8 mouse cellular contexts compared by ENCODE assay signal in genomic region chr12:33146622-33147433, GRCm38 (mm10). TPM values are rescaled to one million over a fixed set of nuclear protein-coding genes. Genes with fewer than 3 reads are reported as not detected.
A peak's percentile ranks its signal among the peaks of the same experiment; 100 is the strongest.
DNase-seq lines count a peak whose midpoint lies in the region; ATAC-seq and TF ChIP-seq lines count a peak whose summit lies in the region.

No protein-coding gene starts in this region.

- H3K4me3 ChIP-seq in lung, embryonic 15.5 days, result peak overlapping the region; percentile 66
- peak overlapping the region; percentile 62 for H3K4me3 ChIP-seq in bone marrow, adult 2 months (replicated peaks; ENCODE audit: control insufficient read depth, low read depth, low read length)
- H3K4me3 ChIP-seq in liver, embryonic 11.5 days (ENCODE audit: low read depth, low read length), result peak overlapping the region; percentile 70
- peak overlapping the region; percentile 72 for H3K4me3 ChIP-seq in olfactory bulb, adult 2 months (ENCODE audit: insufficient read depth, low read depth, low read length)

- peaks cover 15% of the 10 kb centered on the region for H3K4me1 ChIP-seq in lung, embryonic 15.5 days
- H3K4me1 ChIP-seq in bone marrow, adult 2 months (ENCODE audit: control insufficient read depth, insufficient read depth, low read length), result no peaks in the 10 kb centered on the region
- H3K4me1 ChIP-seq in liver, embryonic 11.5 days (replicated peaks; ENCODE audit: control insufficient read depth, insufficient read depth, low read length), result peaks cover 4% of the 10 kb centered on the region
- H3K4me1 ChIP-seq in olfactory bulb, adult 2 months (ENCODE audit: control insufficient read depth, insufficient read depth, low read length), result peaks cover 29% of the 10 kb centered on the region

- H3K27ac ChIP-seq in lung, embryonic 15.5 days, result no peak overlapping the region
- H3K27ac ChIP-seq in bone marrow, adult 2 months (ENCODE audit: control insufficient read depth, insufficient read depth, low read depth, low read length, poor library complexity), result no peak overlapping the region; the same call in 1 of the 2 replicates
- no peak overlapping the region for H3K27ac ChIP-seq in liver, embryonic 11.5 days (ENCODE audit: low read depth, low read length)
- H3K27ac ChIP-seq in olfactory bulb, adult 2 months (ENCODE audit: insufficient read depth, low read depth, low read length), result no peak overlapping the region

- H3K36me3 ChIP-seq in lung, embryonic 15.5 days, result no peaks in the 10 kb centered on the region
- H3K36me3 ChIP-seq in liver, embryonic 11.5 days (ENCODE audit: control insufficient read depth, insufficient read depth, low read length), result no peaks in the 10 kb centered on the region

- TF ChIP-seq CTCF in bone marrow, adult 2 months (IDR thresholded peaks at IDR 0.05; ENCODE audit: control insufficient read depth, insufficient read depth, low read length), result no peak
- no peak for TF ChIP-seq CTCF in olfactory bulb, adult 2 months (IDR thresholded peaks at IDR 0.05; ENCODE audit: insufficient read depth, low read depth, low read length)

- DNase-seq in lung, postnatal 4 days, result no peak
- peak; percentile 59 for DNase-seq in forelimb bud, embryonic 11.5 days (ENCODE audit: low read depth, low spot score)
- DNase-seq in liver, embryonic 11.5 days (ENCODE audit: low spot score), result no peak
- DNase-seq in B cell, adult 2 months, result no peak
- no peak for DNase-seq in natural killer cell, adult 2 months (ENCODE audit: low spot score in 2 of 2)

- no peaks in the 10 kb centered on the region for H3K9me3 ChIP-seq in lung, embryonic 15.5 days
- H3K9me3 ChIP-seq in liver, embryonic 11.5 days (ENCODE audit: control insufficient read depth, low read length), result no peaks in the 10 kb centered on the region

- WGBS in lung, embryonic 15.5 days, result 6% methylated on average over 29 of the region's 29 CpGs
- 14% methylated on average over 29 of the region's 29 CpGs for WGBS in bone marrow, adult 2 months
- 8% methylated on average over 29 of the region's 29 CpGs for WGBS in liver, embryonic 11.5 days
- WGBS in olfactory bulb, adult 2 months, result 6% methylated on average over 29 of the region's 29 CpGs

- H3K4me2 ChIP-seq in lung, embryonic 15.5 days, result peak overlapping the region; percentile 97
- H3K4me2 ChIP-seq in liver, embryonic 11.5 days, result peak overlapping the region; percentile 82

- peaks cover 13% of the 10 kb centered on the region for H3K27me3 ChIP-seq in lung, embryonic 15.5 days
- H3K27me3 ChIP-seq in liver, embryonic 11.5 days (replicated peaks; ENCODE audit: control insufficient read depth, insufficient read depth, low read length), result peaks cover 24% of the 10 kb centered on the region

- TF ChIP-seq POLR2A in bone marrow, adult 2 months (IDR thresholded peaks at IDR 0.05; ENCODE audit: borderline replicate concordance, control insufficient read depth, low read depth, low read length), result no peak
- no peak for TF ChIP-seq POLR2A in olfactory bulb, adult 2 months (IDR thresholded peaks at IDR 0.05; ENCODE audit: insufficient read depth, low read depth, low read length)

- ATAC-seq in lung, embryonic 15.5 days (ENCODE audit: borderline replicate concordance, extremely low read depth, low FRiP score, low TSS enrichment), result peak; percentile 73
- ATAC-seq in liver, embryonic 11.5 days (replicated peaks; ENCODE audit: low FRiP score), result peak; percentile 35

- peak overlapping the region; percentile 56 for H3K9ac ChIP-seq in lung, embryonic 15.5 days
- peak overlapping the region; percentile 53; the same call in 1 of the 2 replicates for H3K9ac ChIP-seq in liver, embryonic 11.5 days (ENCODE audit: low read depth, low read length)

RNA-seq across cellular contexts. Expression of gene Atxn7l1, which starts 0.7 kb away (rescaled TPM):
- 11.8 and 12.4 TPM in 2 replicates for polyA plus RNA-seq in lung, embryonic 15.5 days (2015; fragmentation: Nextera tagmentation; extraction: Ambion mirVana)
- polyA plus RNA-seq in bone marrow, adult 2 months (2011; ENCODE audit: insufficient read depth, insufficient read length, low replicate concordance, missing spikeins), result 34.4 and 52.4 TPM in 2 replicates
- 28.5 and 28.9 TPM in 2 replicates for polyA plus RNA-seq in liver, embryonic 11.5 days (2014; fragmentation: Nextera tagmentation; extraction: Ambion mirVana)
- 256 TPM in 1 of 2 replicates, not detected in the other for polyA plus RNA-seq in olfactory bulb, adult 2 months (2012; ENCODE audit: insufficient read depth, insufficient read length, low replicate concordance, missing spikeins)

RNA-seq across cellular contexts. Expression of gene Cdhr3, which starts 54.2 kb away (rescaled TPM):
- polyA plus RNA-seq in lung, embryonic 15.5 days (2015; fragmentation: Nextera tagmentation; extraction: Ambion mirVana), result 0.39 and 0.44 TPM in 2 replicates
- not detected in 2 replicates for polyA plus RNA-seq in bone marrow, adult 2 months (2011; ENCODE audit: insufficient read depth, insufficient read length, low replicate concordance, missing spikeins)
- not detected in 2 replicates for polyA plus RNA-seq in liver, embryonic 11.5 days (2014; fragmentation: Nextera tagmentation; extraction: Ambion mirVana)
- polyA plus RNA-seq in olfactory bulb, adult 2 months (2012; ENCODE audit: insufficient read depth, insufficient read length, low replicate concordance, missing spikeins), result not detected in 2 replicates
